Mouse (Mus musculus) lung, postnatal 0 days (tissue): ENCODE measurements at regions not wholly inside any gene's neighbourhood (a gene's known extent, or its start where the extent isn't known, plus 50 kb on each side); places are given as distances from the start of the nearest gene placed in this dataset.

Source experiments
- CTCF ChIP-seq: IDR thresholded peaks from 2 replicates; pipeline ENCODE4 v1.5.1; 2016; ENCODE audit warnings: antibody characterized with exemption, mild to moderate bottlenecking
- EP300 ChIP-seq: IDR thresholded peaks from 2 replicates; pipeline ENCODE4 v1.6.1; 2016; ENCODE audit warnings: antibody characterized with exemption, mild to moderate bottlenecking, control low read depth

DNA sequence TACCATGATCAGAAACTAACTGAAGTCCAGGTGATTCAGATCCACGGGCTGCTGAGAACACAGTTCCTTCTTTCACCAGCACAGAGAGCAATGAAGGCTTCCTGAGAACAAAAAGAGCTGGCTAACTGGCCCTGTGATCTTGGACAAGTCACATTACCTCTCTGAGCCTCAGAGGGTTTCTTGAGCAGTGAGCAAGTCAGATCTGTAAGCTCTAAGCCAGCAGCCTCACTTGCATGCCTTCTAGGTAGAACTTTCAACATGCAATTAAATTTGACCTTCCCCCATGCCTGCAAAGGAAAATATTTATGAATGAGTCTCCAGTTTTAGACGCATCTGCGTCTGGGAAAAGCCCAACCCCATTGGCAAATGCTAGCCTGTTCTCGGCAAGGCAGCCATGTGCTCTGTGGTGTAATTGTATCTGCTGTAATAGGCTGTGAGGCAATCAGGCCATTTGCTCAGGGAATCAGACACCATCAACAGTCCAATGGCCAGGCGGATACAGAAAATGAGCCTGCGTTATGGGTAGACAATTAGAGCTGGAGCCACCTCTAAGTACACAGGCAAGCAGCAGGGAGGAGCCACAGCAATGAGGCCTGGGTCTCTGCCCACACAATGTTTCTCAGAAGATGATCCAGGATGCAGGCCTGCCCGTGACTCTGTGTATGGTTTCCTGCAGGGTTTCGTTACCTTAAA, 130.3 kb upstream of the Ly86 start:
- no peak for TF ChIP-seq CTCF
- TF ChIP-seq EP300 = no peak
